Mouse (Mus musculus) midbrain, embryonic 10.5 days (tissue): ENCODE data around the gene Etnppl. TPM values are rescaled to one million over a fixed set of nuclear protein-coding genes. Genes with fewer than 3 reads are reported as not detected.

Experiments used
- DNase-seq: peaks from one replicate; pipeline ENCODE4 v3.0.0-alpha.2; 2017; ENCODE audit warnings: low spot score
- H3K27ac ChIP-seq: fragments of 300-500 bp; sonication (generic); replicated peaks from 2 replicates; pipeline ENCODE4 v1.5.1; 2016; ENCODE audit warnings: mild to moderate bottlenecking
- H3K27me3 ChIP-seq: fragments of 300-500 bp; sonication (generic); 2 replicates; pipeline ENCODE4 v1.6.1; 2016; ENCODE audit warnings: low read depth, mild to moderate bottlenecking; ENCODE audit not compliant: poor library complexity, severe bottlenecking
- H3K36me3 ChIP-seq: fragments of 300-500 bp; sonication (generic); 2 replicates; pipeline ENCODE4 v1.6.1; 2016; ENCODE audit warnings: mild to moderate bottlenecking, moderate library complexity
- H3K4me1 ChIP-seq: fragments of 300-500 bp; sonication (generic); 2 replicates; pipeline ENCODE4 v1.6.1; 2016
- H3K4me3 ChIP-seq: fragments of 300-500 bp; sonication (generic); 2 replicates; pipeline ENCODE4 v1.5.1; 2016; ENCODE audit warnings: mild to moderate bottlenecking, moderate library complexity
- H3K9me3 ChIP-seq: fragments of 300-500 bp; sonication (generic); replicated peaks from 2 replicates; pipeline ENCODE4 v1.6.1; 2016; ENCODE audit warnings: mild to moderate bottlenecking
- WGBS: fragments of 180-500 bp; shearing (Covaris S2); methylation state at CpG from one replicate; pipeline ENCODE4 v1.1.7; 2016; 5-methylcytosine and 5-hydroxymethylcytosine counted together
- polyA plus RNA-seq: library from polyadenylated mRNA; unstranded; fragments of >200 nt; fragmentation: Nextera tagmentation; extraction: Ambion mirVana; gene quantifications from 2 replicates; pipeline ENCODE4 v1.2.1, GENCODE M21; 2016

Etnppl gene
- polyA plus RNA-seq, 1 experiment from 2014 or later, result not detected

DNA sequence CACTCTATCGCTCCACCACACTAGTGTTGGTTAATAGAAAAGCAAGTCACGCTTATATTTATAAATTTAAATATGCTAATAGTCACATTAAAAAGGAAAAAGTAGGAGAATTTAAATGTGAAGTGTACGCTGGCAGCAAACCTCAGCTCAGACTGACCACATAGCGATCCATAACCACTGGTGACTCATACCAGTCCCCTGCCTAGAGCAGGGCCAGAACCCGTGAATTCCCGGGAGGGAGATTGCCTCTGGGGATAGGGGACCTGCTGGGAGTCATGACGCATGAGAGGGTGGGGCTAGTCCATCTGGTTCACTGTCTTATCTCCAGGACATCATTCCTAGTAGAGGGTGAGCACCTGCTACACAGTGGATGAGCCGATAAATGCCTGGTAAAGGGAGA lies 1.6 kb upstream of the Etnppl start:
- 63% methylated on average over 8 of the region's 8 CpGs for WGBS
- H3K4me3 ChIP-seq, result no peak overlapping the region
- H3K4me1 ChIP-seq, result peaks cover 7% of the 10 kb centered on the region
- no peak for DNase-seq
- no peaks in the 10 kb centered on the region for H3K9me3 ChIP-seq
- no peaks in the 10 kb centered on the region for H3K27me3 ChIP-seq
- no peak overlapping the region for H3K27ac ChIP-seq
- H3K36me3 ChIP-seq, result no peaks in the 10 kb centered on the region

GRCm38 (mm10) chr3:130620517-130621146 lies 3.4 kb downstream of the Etnppl start:
- Histone ChIP-seq H3K4me3 (no peak overlapping the region), H3K27me3 (no peaks in the 10 kb centered on the region), H3K27ac (no peak overlapping the region), H3K4me1 (peaks cover 7% of the 10 kb centered on the region), H3K36me3 (no peaks in the 10 kb centered on the region), H3K9me3 (no peaks in the 10 kb centered on the region)
- WGBS, result 83% methylated on average over 12 of the region's 12 CpGs
- DNase-seq, result no peak

GRCm38 (mm10) chr3:130628358-130628757 lies 11.1 kb downstream of the Etnppl start:
- Histone ChIP-seq H3K4me3 (no peak overlapping the region), H3K27ac (no peak overlapping the region), H3K27me3 (no peaks in the 10 kb centered on the region), H3K9me3 (peaks cover 6% of the 10 kb centered on the region), H3K4me1 (no peaks in the 10 kb centered on the region), H3K36me3 (no peaks in the 10 kb centered on the region)
- WGBS, result 93% methylated on average over 5 of the region's 5 CpGs
- no peak for DNase-seq

- Histone ChIP-seq H3K9me3 (no peaks in the 10 kb centered on the region), H3K27me3 (no peaks in the 10 kb centered on the region), H3K36me3 (no peaks in the 10 kb centered on the region), H3K27ac (no peak overlapping the region), H3K4me1 (no peaks in the 10 kb centered on the region), H3K4me3 (no peak overlapping the region)
- no peak for DNase-seq
- WGBS, result 84% methylated on average over 5 of the region's 5 CpGs
These were observed 16.6 kb downstream of the Etnppl start for GRCm38 (mm10) chr3:130633859-130634258.

- 78% methylated on average over 11 of the region's 11 CpGs for WGBS
- Histone ChIP-seq H3K27me3 (no peaks in the 10 kb centered on the region), H3K4me3 (no peak overlapping the region), H3K27ac (no peak overlapping the region), H3K4me1 (no peaks in the 10 kb centered on the region), H3K9me3 (no peaks in the 10 kb centered on the region), H3K36me3 (no peaks in the 10 kb centered on the region)
- no peak for DNase-seq
These were observed 29.0 kb downstream of the Etnppl start for GRCm38 (mm10) chr3:130646110-130646810.

GRCm38 (mm10) chr3:130649569-130649968 lies 32.3 kb downstream of the Etnppl start:
- H3K27me3 ChIP-seq, result no peaks in the 10 kb centered on the region
- WGBS, result 68% methylated on average over 6 of the region's 6 CpGs
- H3K27ac ChIP-seq, result no peak overlapping the region
- no peak for DNase-seq
- H3K4me1 ChIP-seq, result no peaks in the 10 kb centered on the region
- no peaks in the 10 kb centered on the region for H3K9me3 ChIP-seq
- H3K36me3 ChIP-seq, result no peaks in the 10 kb centered on the region
- no peak overlapping the region for H3K4me3 ChIP-seq

- 92% methylated on average over 6 of the region's 6 CpGs for WGBS
These were observed 43.4 kb downstream of the Etnppl start for GRCm38 (mm10) chr3:130660619-130661018.

DNA sequence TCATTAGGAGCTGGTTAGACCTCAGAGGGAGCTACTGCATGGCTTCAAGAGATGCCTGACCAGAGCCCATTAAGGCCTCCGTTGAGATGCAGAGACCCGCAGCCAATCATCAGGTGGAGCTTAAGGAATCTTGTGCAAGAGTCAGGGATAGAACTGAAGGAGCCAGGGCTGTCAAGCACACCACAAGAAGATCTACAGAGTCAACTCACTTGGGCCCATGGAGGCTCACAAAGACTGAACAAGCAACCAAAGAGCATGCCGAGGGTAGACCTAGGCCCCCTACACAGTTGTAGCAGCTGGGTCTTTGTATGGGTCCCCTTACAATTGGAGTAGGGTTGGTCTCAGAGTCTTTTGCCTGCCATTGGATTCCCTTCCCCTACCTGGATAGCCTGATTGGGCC lies 45.2 kb downstream of the Etnppl start:
- no peaks in the 10 kb centered on the region for H3K9me3 ChIP-seq
- no peak overlapping the region for H3K4me3 ChIP-seq
- 91% methylated on average over 3 of the region's 3 CpGs for WGBS

More at GRCm38 (mm10) chr3:130660619-130661018, 43.4 kb downstream of the Etnppl start:
- Histone ChIP-seq H3K4me1 (no peaks in the 10 kb centered on the region), H3K27me3 (no peaks in the 10 kb centered on the region), H3K36me3 (no peaks in the 10 kb centered on the region), H3K9me3 (no peaks in the 10 kb centered on the region), H3K4me3 (no peak overlapping the region), H3K27ac (no peak overlapping the region)
- no peak for DNase-seq

DNA sequence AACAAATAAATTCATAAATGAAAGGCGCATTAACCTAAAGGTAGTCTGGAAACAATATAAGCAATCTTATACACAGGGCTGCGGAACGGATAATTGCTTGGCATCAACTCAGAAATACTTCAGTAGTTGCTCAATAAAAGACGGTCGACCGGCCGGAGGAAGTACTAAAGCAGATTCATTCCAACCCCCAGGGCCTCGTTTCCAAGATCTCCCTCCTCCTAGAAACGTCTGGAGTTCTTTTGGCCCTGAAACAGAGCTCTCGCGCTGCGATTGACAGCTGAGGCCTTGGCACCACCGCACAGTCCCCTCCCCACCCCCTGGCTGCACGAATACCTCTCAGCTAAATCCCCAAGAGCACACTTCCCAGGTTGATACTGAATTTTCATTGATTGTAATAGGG lies 54.0 kb downstream of the Etnppl start:
- Histone ChIP-seq H3K27me3 (no peaks in the 10 kb centered on the region), H3K27ac (no peak overlapping the region), H3K36me3 (no peaks in the 10 kb centered on the region), H3K4me3 (no peak overlapping the region), H3K9me3 (no peaks in the 10 kb centered on the region), H3K4me1 (no peaks in the 10 kb centered on the region)
- WGBS, result 76% methylated on average over 14 of the region's 14 CpGs
- DNase-seq, result no peak

More for the DNA sequence above, 45.2 kb downstream of the Etnppl start:
- Histone ChIP-seq H3K27ac (no peak overlapping the region), H3K36me3 (no peaks in the 10 kb centered on the region), H3K27me3 (no peaks in the 10 kb centered on the region), H3K4me1 (no peaks in the 10 kb centered on the region)
- no peak for DNase-seq

GRCm38 (mm10) chr3:130677671-130678460 lies 60.6 kb downstream of the Etnppl start:
- Histone ChIP-seq H3K4me3 (no peak overlapping the region), H3K4me1 (no peaks in the 10 kb centered on the region), H3K9me3 (no peaks in the 10 kb centered on the region), H3K36me3 (no peaks in the 10 kb centered on the region), H3K27me3 (no peaks in the 10 kb centered on the region), H3K27ac (no peak overlapping the region)
- no peak for DNase-seq
- 92% methylated on average over 19 of the region's 19 CpGs for WGBS

DNA sequence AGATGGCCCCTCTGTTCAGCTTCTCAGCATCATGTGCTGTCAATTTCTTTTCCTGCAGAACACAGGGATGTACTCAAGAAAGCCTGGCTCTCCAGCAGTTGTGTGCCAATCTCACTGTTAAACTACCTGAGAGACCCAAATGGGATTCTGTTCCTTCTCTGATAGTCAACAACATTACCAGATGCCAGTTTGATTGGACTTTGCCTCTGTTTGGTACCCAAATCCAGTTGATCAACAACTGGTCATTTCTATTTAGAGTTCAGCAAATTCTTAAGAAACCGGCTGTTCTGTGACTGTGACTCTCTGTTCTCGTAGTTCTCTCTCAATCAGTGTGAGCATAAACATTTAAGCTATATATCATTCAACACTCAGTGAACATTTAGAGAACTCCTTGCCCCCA lies 64.0 kb downstream of the Etnppl start:
- no peaks in the 10 kb centered on the region for H3K36me3 ChIP-seq
- 91% methylated on average over 2 of the region's 2 CpGs for WGBS

GRCm38 (mm10) chr3:130682183-130682582 lies 64.9 kb downstream of the Etnppl start:
- no peaks in the 10 kb centered on the region for H3K27me3 ChIP-seq
- no peak overlapping the region for H3K4me3 ChIP-seq
- no peaks in the 10 kb centered on the region for H3K36me3 ChIP-seq
- no peaks in the 10 kb centered on the region for H3K9me3 ChIP-seq
- 90% methylated on average over 9 of the region's 9 CpGs for WGBS
- DNase-seq, result no peak
- H3K4me1 ChIP-seq, result peaks cover 9% of the 10 kb centered on the region; the same call in 1 of the 2 replicates
- H3K27ac ChIP-seq, result no peak overlapping the region

More for the DNA sequence above, 64.0 kb downstream of the Etnppl start:
- no peak overlapping the region for H3K27ac ChIP-seq
- no peaks in the 10 kb centered on the region for H3K27me3 ChIP-seq
- H3K4me1 ChIP-seq, result peaks cover 9% of the 10 kb centered on the region; the same call in 1 of the 2 replicates
- no peak for DNase-seq
- no peak overlapping the region for H3K4me3 ChIP-seq
- H3K9me3 ChIP-seq, result no peaks in the 10 kb centered on the region

GRCm38 (mm10) chr3:130683836-130684235 lies 66.6 kb downstream of the Etnppl start:
- Histone ChIP-seq H3K27me3 (no peaks in the 10 kb centered on the region), H3K4me1 (peaks cover 9% of the 10 kb centered on the region; the same call in 1 of the 2 replicates), H3K4me3 (no peak overlapping the region), H3K27ac (no peak overlapping the region), H3K9me3 (no peaks in the 10 kb centered on the region), H3K36me3 (no peaks in the 10 kb centered on the region)
- no peak for DNase-seq
- WGBS, result 78% methylated on average over 8 of the region's 8 CpGs
